Mouse (Mus musculus): ENCODE measurements around the gene Srd5a3. TPM values are rescaled to one million over a fixed set of nuclear protein-coding genes. Genes with fewer than 3 reads are reported as not detected.
A peak's percentile ranks its signal among the peaks of the same experiment; 100 is the strongest.

Gene Srd5a3
- polyA plus RNA-seq, 1 experiment from 2014 or later: 33.6 TPM

DNA sequence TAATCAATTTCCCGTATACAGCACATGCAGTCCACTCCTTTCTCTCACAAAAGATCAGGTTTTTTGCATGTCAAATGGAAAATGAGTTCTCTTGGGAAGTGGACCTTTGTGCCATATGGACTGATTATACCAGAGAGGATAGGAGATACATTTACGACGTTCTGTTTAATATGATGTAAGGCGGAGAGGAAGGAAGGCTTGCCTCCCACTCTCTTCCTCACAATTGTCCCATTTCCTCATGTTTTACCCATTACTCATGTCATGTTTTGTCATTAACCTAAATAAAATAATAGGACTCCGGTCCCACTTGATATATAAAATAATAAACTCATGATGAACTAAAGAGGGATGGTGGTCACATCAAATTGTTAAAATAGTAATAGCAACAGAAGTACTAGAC, 19.4 kb upstream of the Srd5a3 start:
- H3K4me1 ChIP-seq (ENCODE audit: control insufficient read depth, insufficient read depth, low read length): no peaks in the 10 kb centered on the region
- no peak for ATAC-seq (ENCODE audit: insufficient number of reproducible peaks, insufficient read depth, low FRiP score, low read depth)
- no peak overlapping the region for H3K27ac ChIP-seq (ENCODE audit: low read length)
- no peak overlapping the region for H3K4me2 ChIP-seq (replicated peaks; ENCODE audit: low read depth, low read length)
- no peaks in the 10 kb centered on the region for H3K27me3 ChIP-seq (ENCODE audit: control insufficient read depth, insufficient read depth, low read length)
- no peaks in the 10 kb centered on the region for H3K36me3 ChIP-seq (ENCODE audit: control insufficient read depth, insufficient read depth, low read length)
- peaks cover 8% of the 10 kb centered on the region; the same call in 1 of the 2 replicates for H3K9me3 ChIP-seq (ENCODE audit: control insufficient read depth, low read depth, low read length)
- no peak overlapping the region for H3K4me3 ChIP-seq (ENCODE audit: low read depth, low read length)
- 82% methylated on average over 5 of the region's 5 CpGs for WGBS
- no peak overlapping the region for H3K9ac ChIP-seq (replicated peaks; ENCODE audit: low read depth, low read length)

DNA sequence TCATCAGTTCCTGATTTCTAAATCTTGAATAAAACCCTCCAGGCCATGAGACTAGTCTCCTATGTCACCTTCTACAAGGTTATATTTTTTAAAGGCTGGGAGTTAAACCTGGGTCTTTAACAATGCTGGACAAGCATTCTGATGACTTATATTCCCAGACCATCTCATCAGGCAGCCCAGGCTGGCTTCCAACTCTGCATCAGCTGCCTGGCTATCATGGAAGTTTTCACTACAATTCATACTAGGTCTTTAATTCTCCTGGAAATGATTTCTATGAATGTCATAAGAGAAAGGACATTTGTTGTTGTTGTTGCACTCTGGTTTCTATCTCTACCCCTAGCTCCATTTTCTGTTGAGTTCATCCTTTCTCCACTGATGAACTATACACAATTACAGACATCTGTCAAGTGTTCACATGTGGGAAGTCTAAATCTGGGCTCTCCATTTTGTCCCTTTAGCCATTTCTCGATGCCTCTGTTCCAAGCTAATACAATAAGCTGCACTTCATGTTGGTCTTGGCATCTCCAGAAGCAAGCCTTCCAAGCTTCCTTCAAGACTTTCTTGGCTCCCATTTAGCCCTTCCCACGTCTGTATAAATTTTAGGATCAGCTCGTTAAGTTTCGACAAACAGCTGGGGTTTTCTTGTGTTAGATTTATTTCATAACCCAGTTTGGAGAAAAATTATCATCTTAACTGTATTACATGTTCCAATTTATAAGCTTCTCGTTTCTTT, 12.3 kb upstream of the Srd5a3 start:
- H3K27ac ChIP-seq (ENCODE audit: low read length): no peak overlapping the region
- 72% methylated on average over 5 of the region's 5 CpGs for WGBS
- ATAC-seq (ENCODE audit: insufficient number of reproducible peaks, insufficient read depth, low FRiP score, low read depth): no peak

DNA sequence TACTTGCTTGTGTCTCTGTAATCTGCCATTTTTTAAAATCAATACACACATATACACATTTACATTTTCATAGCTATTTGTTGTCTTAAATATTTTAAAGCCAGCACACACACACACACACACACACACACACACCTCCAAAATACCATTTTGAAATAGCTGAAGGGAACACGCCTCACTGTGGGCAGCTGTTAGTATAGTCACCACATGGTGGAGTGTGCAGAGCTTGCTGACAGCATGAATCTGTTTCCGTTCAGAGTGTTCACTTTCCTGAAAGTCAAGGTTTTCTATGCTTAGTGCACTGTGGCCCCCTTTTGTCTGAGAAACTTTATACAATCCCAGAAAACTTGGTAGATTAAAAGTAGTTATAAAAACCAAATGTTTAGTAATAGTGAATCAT, 9.8 kb upstream of the Srd5a3 start:
- Histone ChIP-seq H3K4me1 (ENCODE audit: control insufficient read depth, insufficient read depth, low read length) (no peaks in the 10 kb centered on the region), H3K27ac (ENCODE audit: low read length) (no peak overlapping the region), H3K4me2 (replicated peaks; ENCODE audit: low read depth, low read length) (no peak overlapping the region), H3K36me3 (ENCODE audit: control insufficient read depth, insufficient read depth, low read length) (no peaks in the 10 kb centered on the region), H3K9me3 (ENCODE audit: control insufficient read depth, low read depth, low read length) (no peaks in the 10 kb centered on the region), H3K9ac (replicated peaks; ENCODE audit: low read depth, low read length) (no peak overlapping the region), H3K4me3 (ENCODE audit: low read depth, low read length) (no peak overlapping the region), H3K27me3 (ENCODE audit: control insufficient read depth, insufficient read depth, low read length) (no peaks in the 10 kb centered on the region)
- ATAC-seq (ENCODE audit: insufficient number of reproducible peaks, insufficient read depth, low FRiP score, low read depth): no peak
- 43% methylated on average over 2 of the region's 2 CpGs for WGBS

More for the DNA sequence above, 12.3 kb upstream of the Srd5a3 start:
- Histone ChIP-seq H3K27me3 (ENCODE audit: control insufficient read depth, insufficient read depth, low read length) (no peaks in the 10 kb centered on the region), H3K36me3 (ENCODE audit: control insufficient read depth, insufficient read depth, low read length) (no peaks in the 10 kb centered on the region), H3K4me2 (replicated peaks; ENCODE audit: low read depth, low read length) (no peak overlapping the region), H3K9ac (replicated peaks; ENCODE audit: low read depth, low read length) (no peak overlapping the region), H3K9me3 (ENCODE audit: control insufficient read depth, low read depth, low read length) (peaks cover 8% of the 10 kb centered on the region; the same call in 1 of the 2 replicates), H3K4me3 (ENCODE audit: low read depth, low read length) (no peak overlapping the region), H3K4me1 (ENCODE audit: control insufficient read depth, insufficient read depth, low read length) (no peaks in the 10 kb centered on the region)

DNA sequence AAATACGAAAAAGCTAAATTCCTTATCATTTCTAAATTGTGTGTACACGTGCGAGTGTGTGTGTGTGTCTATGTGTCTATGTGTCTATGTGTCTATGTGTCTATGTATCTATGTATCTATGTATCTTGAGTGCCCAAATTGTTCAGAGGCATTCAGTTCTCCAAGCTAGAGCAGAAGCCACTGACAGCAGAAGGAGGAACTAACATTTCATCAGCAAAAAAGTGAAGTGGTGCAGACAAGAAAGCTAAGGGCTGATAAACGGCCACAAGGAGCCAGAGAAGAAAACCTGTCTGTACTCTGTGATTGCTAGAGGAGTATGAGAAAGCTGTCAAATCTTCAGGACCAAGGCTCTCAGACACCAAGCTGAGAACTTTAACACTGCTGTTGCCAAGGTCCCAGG, 8.1 kb upstream of the Srd5a3 start:
- 64% methylated on average over 4 of the region's 4 CpGs for WGBS
- Histone ChIP-seq H3K4me3 (ENCODE audit: low read depth, low read length) (no peak overlapping the region), H3K9me3 (ENCODE audit: control insufficient read depth, low read depth, low read length) (no peaks in the 10 kb centered on the region), H3K27me3 (ENCODE audit: control insufficient read depth, insufficient read depth, low read length) (no peaks in the 10 kb centered on the region), H3K4me1 (ENCODE audit: control insufficient read depth, insufficient read depth, low read length) (no peaks in the 10 kb centered on the region), H3K36me3 (ENCODE audit: control insufficient read depth, insufficient read depth, low read length) (no peaks in the 10 kb centered on the region), H3K27ac (ENCODE audit: low read length) (no peak overlapping the region), H3K4me2 (replicated peaks; ENCODE audit: low read depth, low read length) (no peak overlapping the region), H3K9ac (replicated peaks; ENCODE audit: low read depth, low read length) (no peak overlapping the region)
- ATAC-seq (ENCODE audit: insufficient number of reproducible peaks, insufficient read depth, low FRiP score, low read depth): no peak

DNA sequence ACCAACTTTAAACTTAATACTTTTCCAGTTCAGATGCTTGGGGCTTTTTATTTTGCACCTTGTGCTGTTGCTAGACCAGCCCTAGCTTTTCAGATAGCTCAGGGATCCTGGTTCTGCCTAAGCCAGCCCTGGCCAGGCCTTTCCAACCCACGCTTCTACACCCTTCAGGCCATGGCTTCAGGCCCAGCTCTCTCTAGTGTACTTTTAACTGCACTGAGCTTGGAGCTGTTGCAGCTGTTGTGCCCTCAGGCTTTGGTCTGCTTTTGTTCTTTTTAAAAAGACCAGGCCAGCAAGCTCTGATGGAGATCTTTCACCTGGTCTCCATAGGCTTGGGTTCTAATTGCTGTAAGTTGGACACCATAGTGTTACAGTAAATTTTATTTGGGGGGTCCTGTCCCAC, 4.4 kb upstream of the Srd5a3 start:
- H3K9me3 ChIP-seq (ENCODE audit: control insufficient read depth, low read depth, low read length): no peaks in the 10 kb centered on the region
- peak overlapping the region; percentile 34; the same call in 1 of the 2 replicates for H3K27ac ChIP-seq (ENCODE audit: low read length)

DNA sequence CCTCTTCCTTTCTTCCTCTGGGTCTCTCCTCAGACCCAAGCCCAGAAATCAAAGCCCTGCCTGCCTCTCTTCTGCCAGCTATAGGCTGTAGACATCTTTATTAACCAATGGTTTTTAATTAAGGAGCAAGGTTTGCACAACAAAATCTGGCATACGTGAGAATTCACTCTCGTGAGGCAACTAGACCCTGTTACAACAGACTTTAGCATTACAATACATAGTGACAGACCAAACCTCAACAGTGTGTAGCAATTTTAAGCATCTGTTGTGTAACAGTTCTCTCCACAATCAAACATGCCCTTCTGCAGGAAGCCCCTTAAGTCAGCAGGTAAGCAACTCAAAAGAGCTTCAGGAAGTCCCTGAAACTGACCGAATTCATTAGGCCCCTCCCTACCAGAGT, 3.8 kb upstream of the Srd5a3 start:
- Histone ChIP-seq H3K36me3 (ENCODE audit: control insufficient read depth, insufficient read depth, low read length) (no peaks in the 10 kb centered on the region), H3K27ac (ENCODE audit: low read length) (peak overlapping the region; percentile 34; the same call in 1 of the 2 replicates), H3K9me3 (ENCODE audit: control insufficient read depth, low read depth, low read length) (no peaks in the 10 kb centered on the region), H3K4me1 (ENCODE audit: control insufficient read depth, insufficient read depth, low read length) (peaks cover 8% of the 10 kb centered on the region; the same call in 1 of the 2 replicates), H3K4me3 (ENCODE audit: low read depth, low read length) (no peak overlapping the region), H3K27me3 (ENCODE audit: control insufficient read depth, insufficient read depth, low read length) (no peaks in the 10 kb centered on the region), H3K4me2 (replicated peaks; ENCODE audit: low read depth, low read length) (no peak overlapping the region), H3K9ac (replicated peaks; ENCODE audit: low read depth, low read length) (no peak overlapping the region)
- WGBS: 90% methylated on average over 3 of the region's 3 CpGs
- no peak for ATAC-seq (ENCODE audit: insufficient number of reproducible peaks, insufficient read depth, low FRiP score, low read depth)

More for the DNA sequence above, 4.4 kb upstream of the Srd5a3 start:
- Histone ChIP-seq H3K4me3 (ENCODE audit: low read depth, low read length) (no peak overlapping the region), H3K4me2 (replicated peaks; ENCODE audit: low read depth, low read length) (no peak overlapping the region), H3K4me1 (ENCODE audit: control insufficient read depth, insufficient read depth, low read length) (peaks cover 6% of the 10 kb centered on the region; the same call in 1 of the 2 replicates), H3K36me3 (ENCODE audit: control insufficient read depth, insufficient read depth, low read length) (no peaks in the 10 kb centered on the region), H3K27me3 (ENCODE audit: control insufficient read depth, insufficient read depth, low read length) (no peaks in the 10 kb centered on the region), H3K9ac (replicated peaks; ENCODE audit: low read depth, low read length) (no peak overlapping the region)
- ATAC-seq (ENCODE audit: insufficient number of reproducible peaks, insufficient read depth, low FRiP score, low read depth): no peak
- 53% methylated on average over 1 of the region's 1 CpGs for WGBS

DNA sequence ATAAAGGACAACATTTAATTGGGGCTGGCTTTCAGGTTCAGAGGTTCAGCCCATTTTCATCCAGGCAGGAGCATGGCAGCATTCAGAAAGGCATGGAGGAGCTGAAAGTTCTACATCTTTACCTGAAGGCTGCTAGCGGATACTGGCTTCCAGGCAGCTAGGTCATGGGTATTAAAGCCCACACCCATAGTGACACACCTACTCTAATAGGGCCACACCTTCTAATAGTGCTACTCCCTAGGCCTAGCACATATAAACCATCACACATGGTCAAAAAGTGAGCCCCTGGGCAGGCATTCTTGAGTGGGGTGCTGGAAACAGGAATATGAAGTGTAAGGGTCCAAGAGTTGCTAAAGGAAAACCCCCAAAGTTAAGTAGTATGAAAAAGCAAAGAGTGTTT, 2.5 kb upstream of the Srd5a3 start:
- 91% methylated on average over 1 of the region's 1 CpGs for WGBS

DNA sequence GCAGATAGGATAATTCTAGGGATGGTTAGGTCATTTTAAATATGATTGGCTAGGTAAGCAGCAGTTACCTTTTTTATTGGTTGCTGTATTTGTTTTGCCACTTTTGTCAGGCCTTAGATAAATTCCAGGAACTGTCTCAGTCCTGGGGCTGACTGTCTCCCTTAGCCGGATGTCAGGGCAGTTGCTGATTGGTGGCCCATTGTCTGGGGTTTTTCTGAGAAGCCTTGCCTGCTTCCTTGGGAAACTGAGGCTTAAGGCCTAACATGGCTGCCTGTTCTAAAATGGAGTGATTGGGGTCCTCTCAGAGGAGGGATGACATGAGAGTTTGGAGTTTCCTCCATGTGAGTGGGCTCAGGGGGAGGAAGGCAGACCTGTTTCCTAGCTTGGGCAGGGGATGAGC, 2.0 kb upstream of the Srd5a3 start:
- Histone ChIP-seq H3K4me2 (replicated peaks; ENCODE audit: low read depth, low read length) (no peak overlapping the region), H3K4me3 (ENCODE audit: low read depth, low read length) (no peak overlapping the region), H3K27ac (ENCODE audit: low read length) (no peak overlapping the region), H3K36me3 (ENCODE audit: control insufficient read depth, insufficient read depth, low read length) (no peaks in the 10 kb centered on the region), H3K9ac (replicated peaks; ENCODE audit: low read depth, low read length) (no peak overlapping the region), H3K4me1 (ENCODE audit: control insufficient read depth, insufficient read depth, low read length) (peaks cover 12% of the 10 kb centered on the region; the same call in 1 of the 2 replicates), H3K9me3 (ENCODE audit: control insufficient read depth, low read depth, low read length) (no peaks in the 10 kb centered on the region), H3K27me3 (ENCODE audit: control insufficient read depth, insufficient read depth, low read length) (no peaks in the 10 kb centered on the region)
- ATAC-seq (ENCODE audit: insufficient number of reproducible peaks, insufficient read depth, low FRiP score, low read depth): no peak
- 72% methylated on average over 1 of the region's 1 CpGs for WGBS

More for the DNA sequence above, 2.5 kb upstream of the Srd5a3 start:
- Histone ChIP-seq H3K27ac (ENCODE audit: low read length) (no peak overlapping the region), H3K9me3 (ENCODE audit: control insufficient read depth, low read depth, low read length) (no peaks in the 10 kb centered on the region), H3K36me3 (ENCODE audit: control insufficient read depth, insufficient read depth, low read length) (no peaks in the 10 kb centered on the region), H3K27me3 (ENCODE audit: control insufficient read depth, insufficient read depth, low read length) (no peaks in the 10 kb centered on the region), H3K4me3 (ENCODE audit: low read depth, low read length) (no peak overlapping the region), H3K4me1 (ENCODE audit: control insufficient read depth, insufficient read depth, low read length) (peaks cover 12% of the 10 kb centered on the region; the same call in 1 of the 2 replicates), H3K9ac (replicated peaks; ENCODE audit: low read depth, low read length) (no peak overlapping the region), H3K4me2 (replicated peaks; ENCODE audit: low read depth, low read length) (no peak overlapping the region)
- ATAC-seq (ENCODE audit: insufficient number of reproducible peaks, insufficient read depth, low FRiP score, low read depth): no peak

DNA sequence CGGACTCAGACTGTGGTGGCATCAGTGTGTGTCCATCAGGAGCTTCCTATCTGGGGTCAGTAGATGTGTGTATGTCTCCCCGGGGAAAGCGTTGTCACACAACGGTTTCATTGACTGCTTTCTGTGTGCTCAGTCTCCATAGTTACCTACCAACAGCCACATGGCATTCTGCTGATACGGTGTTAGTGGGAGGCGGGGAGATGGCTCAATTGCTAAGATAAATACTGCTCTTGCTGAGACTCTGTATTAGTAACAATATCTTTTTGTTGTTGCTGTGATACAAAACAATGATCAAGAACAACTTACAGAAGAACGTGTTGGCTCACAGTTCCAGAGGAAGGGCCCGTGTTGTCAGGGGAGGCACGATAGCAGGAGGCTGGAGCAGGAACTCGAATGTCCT, 1.6 kb upstream of the Srd5a3 start:
- no peak for ATAC-seq (ENCODE audit: insufficient number of reproducible peaks, insufficient read depth, low FRiP score, low read depth)
- H3K27ac ChIP-seq (ENCODE audit: low read length): no peak overlapping the region
- no peaks in the 10 kb centered on the region for H3K36me3 ChIP-seq (ENCODE audit: control insufficient read depth, insufficient read depth, low read length)
- peaks cover 12% of the 10 kb centered on the region; the same call in 1 of the 2 replicates for H3K4me1 ChIP-seq (ENCODE audit: control insufficient read depth, insufficient read depth, low read length)
- WGBS: 66% methylated on average over 10 of the region's 10 CpGs
- H3K27me3 ChIP-seq (ENCODE audit: control insufficient read depth, insufficient read depth, low read length): no peaks in the 10 kb centered on the region
- H3K9ac ChIP-seq (replicated peaks; ENCODE audit: low read depth, low read length): no peak overlapping the region
- H3K4me2 ChIP-seq (replicated peaks; ENCODE audit: low read depth, low read length): no peak overlapping the region
- no peaks in the 10 kb centered on the region for H3K9me3 ChIP-seq (ENCODE audit: control insufficient read depth, low read depth, low read length)
- no peak overlapping the region for H3K4me3 ChIP-seq (ENCODE audit: low read depth, low read length)

Measured in stomach, embryonic 14.5 days (tissue).